Mouse (Mus musculus): ENCODE results near the gene Trim47.

Trim47 gene

DNA sequence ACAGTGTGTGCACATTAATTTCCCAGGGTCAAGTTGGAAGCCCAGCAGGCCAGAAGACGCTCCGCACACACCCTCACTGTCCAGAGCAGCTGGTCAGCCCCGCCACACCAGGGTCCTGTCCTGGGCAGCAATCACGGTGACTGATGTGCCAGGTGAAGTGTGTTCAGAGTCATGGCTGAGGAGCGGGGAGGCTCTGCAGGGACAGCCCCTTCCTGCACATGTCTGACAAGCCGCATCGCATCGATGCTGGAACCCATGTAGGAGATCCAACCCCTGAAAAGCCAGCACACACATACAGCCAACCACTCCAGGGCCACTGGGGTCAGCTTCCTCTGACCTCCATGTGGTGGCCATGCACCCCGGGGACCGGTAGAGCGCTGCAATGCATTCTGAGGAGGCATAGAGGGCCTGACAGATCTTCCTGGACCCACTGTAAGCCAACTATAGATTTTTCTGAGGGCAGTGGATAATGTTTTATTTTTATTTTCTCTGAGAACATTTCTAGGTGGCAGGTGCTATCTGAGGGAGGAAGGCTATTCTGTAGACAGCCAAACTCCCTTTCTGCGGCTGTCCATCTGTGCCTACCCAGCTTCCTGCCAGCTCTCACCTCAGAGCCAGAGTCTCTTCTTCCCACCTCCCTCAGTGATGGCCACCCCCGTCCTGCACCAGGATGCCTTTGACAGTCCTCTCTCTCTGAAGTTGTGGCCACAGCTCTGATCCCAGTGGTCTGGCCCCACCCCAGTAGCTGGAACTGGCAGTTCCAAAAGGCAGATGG, 65.2 kb downstream of the Trim47 start:
- WGBS, result 71% methylated on average over 13 of the region's 13 CpGs

DNA sequence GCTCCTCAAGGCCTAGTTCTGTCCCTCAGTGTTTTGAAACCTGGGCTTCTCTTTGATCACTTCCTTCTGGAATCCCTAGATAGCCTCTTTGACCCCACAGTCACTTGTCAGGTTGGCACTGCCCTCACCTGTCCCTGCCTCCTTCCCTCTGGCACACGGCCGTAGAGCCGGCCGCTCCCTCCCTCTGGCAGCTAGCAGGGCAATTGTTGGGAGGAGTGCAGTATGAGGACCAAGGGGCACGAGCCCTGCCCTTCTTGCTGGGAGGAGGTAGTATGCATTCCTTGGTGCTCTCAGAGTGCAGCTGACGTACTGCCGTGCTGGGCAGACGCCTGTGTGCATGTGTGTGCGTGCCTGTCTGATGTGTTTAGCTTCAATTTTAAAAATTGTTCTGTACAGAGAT, 66.4 kb downstream of the Trim47 start:
- WGBS, result 78% methylated on average over 9 of the region's 9 CpGs

DNA sequence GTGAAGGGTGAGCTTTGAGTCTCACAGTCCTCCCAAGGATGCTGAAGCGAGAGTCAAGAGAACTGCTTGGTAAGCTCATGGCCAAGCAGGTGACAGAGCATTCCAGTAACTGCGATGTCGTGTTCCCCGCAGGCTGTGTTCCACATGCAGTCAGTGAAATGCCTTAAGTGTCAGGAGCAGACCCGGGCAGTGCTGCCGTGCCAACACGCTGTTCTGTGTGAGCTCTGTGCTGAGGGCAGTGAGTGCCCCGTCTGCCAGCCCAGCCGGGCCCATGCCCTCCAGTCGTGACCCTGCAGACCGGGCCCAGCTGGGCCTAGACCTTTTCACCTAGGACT, 67.4 kb downstream of the Trim47 start:
- WGBS, result 86% methylated on average over 11 of the region's 11 CpGs

DNA sequence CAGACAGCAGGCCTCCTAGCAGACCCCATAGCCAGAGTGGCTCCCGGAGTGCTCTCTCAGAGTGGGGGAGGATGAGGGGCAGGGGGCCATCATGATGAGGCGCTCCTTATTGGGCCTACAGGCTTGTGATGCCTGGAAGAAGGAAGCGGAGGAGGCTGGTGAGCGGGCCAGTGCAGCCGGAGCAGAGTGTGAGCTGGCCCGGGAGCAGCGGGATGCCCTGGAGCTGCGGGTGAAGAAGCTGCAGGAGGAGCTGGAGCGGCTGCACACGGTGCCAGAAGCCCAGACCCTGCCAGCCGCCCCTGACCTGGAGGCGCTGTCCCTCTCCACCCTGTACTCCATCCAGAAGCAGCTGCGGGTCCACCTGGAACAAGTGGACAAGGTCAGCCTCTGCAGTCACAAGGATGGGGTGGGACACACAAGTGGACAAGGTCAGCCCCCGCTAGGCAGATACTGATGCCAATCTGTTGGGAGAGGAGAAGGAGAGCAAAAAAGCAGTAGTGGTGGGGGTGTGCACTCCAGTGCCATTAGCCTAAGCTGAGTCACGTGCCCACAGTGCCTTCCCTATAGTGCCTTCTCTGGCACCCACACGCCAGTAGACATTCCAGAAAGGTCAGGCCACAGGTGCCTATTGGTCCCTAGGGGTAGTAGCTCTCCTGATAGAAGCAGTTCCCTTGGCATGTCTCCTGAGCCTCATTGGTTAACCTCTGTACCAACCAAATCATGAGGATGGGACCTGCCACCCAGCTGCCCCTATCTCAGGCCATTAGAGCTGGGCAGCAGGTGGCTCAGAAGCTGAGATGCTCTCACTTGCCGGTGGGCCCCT, 67.9 kb downstream of the Trim47 start:
- 90% methylated on average over 17 of the region's 17 CpGs for WGBS

DNA sequence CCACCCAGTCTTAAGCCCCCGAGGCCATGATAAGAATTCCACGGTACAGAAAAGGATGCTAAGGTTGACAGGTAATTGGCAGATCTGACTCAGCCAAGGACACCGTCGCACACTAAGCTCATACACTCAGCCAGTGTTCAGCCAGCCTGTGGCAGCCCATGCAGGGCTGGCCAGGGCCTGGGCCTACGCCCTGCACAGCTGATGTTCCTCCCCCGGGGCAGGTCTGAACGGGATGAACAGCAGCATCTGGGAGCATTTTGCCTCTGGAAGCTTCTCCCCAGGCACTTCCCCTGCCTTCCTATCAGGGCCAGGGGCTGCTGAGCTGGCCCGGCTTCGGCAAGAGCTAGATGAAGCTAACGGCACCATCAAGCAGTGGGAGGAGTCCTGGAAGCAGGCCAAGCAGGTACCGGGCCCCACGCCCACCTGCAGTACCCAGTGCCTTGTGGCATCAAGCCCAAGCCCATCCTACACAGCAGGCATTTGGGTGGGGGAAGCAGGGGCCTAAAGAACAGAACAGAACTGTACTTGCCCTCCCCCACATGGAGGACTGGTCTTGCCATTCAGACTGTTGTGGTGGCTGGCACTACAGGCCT, 68.9 kb downstream of the Trim47 start:
- 51% methylated on average over 12 of the region's 12 CpGs for WGBS

DNA sequence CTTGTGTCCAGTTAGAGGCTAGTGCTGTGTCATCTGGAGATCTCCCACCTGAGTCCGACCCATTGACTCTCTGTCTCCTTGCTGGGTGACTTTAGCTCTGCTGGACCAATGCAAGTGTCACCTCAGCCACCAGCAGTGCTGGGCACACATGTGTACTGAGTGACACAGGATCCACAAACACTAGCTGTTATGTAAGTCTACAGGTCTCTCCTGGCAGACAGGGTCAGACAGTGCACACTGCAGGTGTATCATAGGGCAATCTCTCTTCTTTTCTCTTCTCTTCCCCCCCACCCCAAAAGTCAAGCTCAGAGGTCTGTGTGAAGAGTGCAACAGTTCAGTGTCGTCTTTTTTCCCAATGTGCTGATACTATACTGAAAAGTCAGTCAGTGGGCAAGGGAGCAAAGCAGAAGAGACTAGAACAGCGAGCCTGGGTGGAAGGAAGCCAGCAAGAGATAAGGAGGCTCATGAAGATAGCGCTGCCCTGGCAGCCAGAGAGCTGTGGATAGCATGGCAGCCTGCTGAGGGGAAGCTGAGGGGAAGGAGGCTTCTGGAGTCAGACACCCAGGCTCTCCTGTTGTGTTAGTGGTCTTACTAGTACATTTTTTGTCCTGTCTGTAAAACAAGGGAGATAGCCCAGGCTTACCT, 69.7 kb downstream of the Trim47 start:
- WGBS, result 66% methylated on average over 4 of the region's 4 CpGs

DNA sequence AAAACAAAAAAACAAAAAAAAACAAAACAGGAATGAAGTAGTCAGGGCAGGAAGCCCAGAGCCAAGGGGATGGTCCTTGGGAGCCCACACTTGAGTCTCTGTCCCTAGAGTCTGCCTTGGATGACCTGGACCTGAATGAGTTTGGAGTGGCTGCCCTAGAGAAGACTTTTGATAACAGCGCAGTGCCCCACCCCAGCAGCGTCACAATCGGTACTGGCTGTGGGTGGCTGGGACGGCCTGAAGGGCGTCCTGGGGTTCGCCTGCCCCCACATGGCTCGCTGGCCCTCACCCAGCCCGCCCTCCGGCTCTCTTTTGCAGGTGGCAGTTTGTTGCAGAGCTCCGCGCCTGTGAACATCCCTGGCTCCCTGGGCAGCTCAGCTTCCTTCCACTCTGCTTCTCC, 71.1 kb downstream of the Trim47 start:
- WGBS, result 90% methylated on average over 11 of the region's 11 CpGs
